ENCODE assay signal across 13 mouse cellular contexts in genomic region chr2:30589781-30590180, GRCm38 (mm10). TPM values are rescaled to one million over a fixed set of nuclear protein-coding genes. Genes with fewer than 3 reads are reported as not detected.
DNase-seq lines count a peak whose midpoint lies in the region; ATAC-seq and TF ChIP-seq lines count a peak whose summit lies in the region.
"Had no signal": no experiment of that assay in that cellular context is flagged by ENCODE, and none has a peak within 500 bp of the region (broad histone marks: within the 10 kb centered on the region; RNA-seq: fewer than 3 reads in every experiment).

No protein-coding gene starts in this region.

- H3K27me3 ChIP-seq in heart, embryonic 10.5 days (ENCODE audit: insufficient read depth, poor library complexity, severe bottlenecking) = no peaks in the 10 kb centered on the region; the same call in 1 of the 2 replicates
- H3K27me3 ChIP-seq in lung, embryonic 16.5 days (ENCODE audit: control insufficient read depth, insufficient read depth, low read depth, low read length) = no peaks in the 10 kb centered on the region
- no peaks in the 10 kb centered on the region for H3K27me3 ChIP-seq in intestine, embryonic 16.5 days (replicated peaks; ENCODE audit: control insufficient read depth, insufficient read depth, low read length)
- no peaks in the 10 kb centered on the region for H3K27me3 ChIP-seq in stomach, postnatal 0 days (ENCODE audit: control insufficient read depth, insufficient read depth, low read length)
- H3K27me3 ChIP-seq in forebrain, embryonic 12.5 days = no peaks in the 10 kb centered on the region
- H3K27me3 ChIP-seq: hindbrain, embryonic 15.5 days; Patski had no signal

- 76% methylated on average over 4 of the region's 4 CpGs for WGBS in heart, embryonic 10.5 days
- WGBS in lung, embryonic 16.5 days = 65% methylated on average over 4 of the region's 4 CpGs
- 75% methylated on average over 4 of the region's 4 CpGs for WGBS in intestine, embryonic 16.5 days
- WGBS in stomach, postnatal 0 days = 67% methylated on average over 4 of the region's 4 CpGs
- WGBS in forebrain, embryonic 12.5 days = 82% methylated on average over 4 of the region's 4 CpGs

- H3K4me1 ChIP-seq in heart, embryonic 10.5 days = peaks cover 67% of the 10 kb centered on the region
- H3K4me1 ChIP-seq in lung, embryonic 16.5 days (replicated peaks; ENCODE audit: control insufficient read depth, insufficient read depth, low read length) = peaks cover 40% of the 10 kb centered on the region
- peaks cover 36% of the 10 kb centered on the region for H3K4me1 ChIP-seq in intestine, embryonic 16.5 days (ENCODE audit: control insufficient read depth, insufficient read depth, low read length)
- H3K4me1 ChIP-seq in stomach, postnatal 0 days (replicated peaks; ENCODE audit: control insufficient read depth, insufficient read depth) = peaks cover 12% of the 10 kb centered on the region; the same call in 1 of the 2 replicates
- peaks cover 38% of the 10 kb centered on the region for H3K4me1 ChIP-seq in forebrain, embryonic 12.5 days

- no peaks in the 10 kb centered on the region for H3K9me3 ChIP-seq in heart, embryonic 10.5 days
- H3K9me3 ChIP-seq in lung, embryonic 16.5 days (ENCODE audit: control insufficient read depth, low read length) = no peaks in the 10 kb centered on the region
- H3K9me3 ChIP-seq in intestine, embryonic 16.5 days (ENCODE audit: control insufficient read depth, low read length) = no peaks in the 10 kb centered on the region
- no peaks in the 10 kb centered on the region for H3K9me3 ChIP-seq in stomach, postnatal 0 days (ENCODE audit: control insufficient read depth, low read length)
- no peaks in the 10 kb centered on the region for H3K9me3 ChIP-seq in forebrain, embryonic 12.5 days
- H3K9me3 ChIP-seq: hindbrain, embryonic 15.5 days; megakaryocyte, embryonic 14.5 days had no signal

- no peak for ATAC-seq in lung, embryonic 16.5 days (ENCODE audit: low read depth)
- ATAC-seq in intestine, embryonic 16.5 days = no peak
- no peak for ATAC-seq in stomach, postnatal 0 days (ENCODE audit: low FRiP score, low TSS enrichment)
- no peak for ATAC-seq in forebrain, embryonic 12.5 days (ENCODE audit: low FRiP score)
- ATAC-seq: activated CD4-positive, CD25-positive, alpha-beta regulatory T cell, adult 4 months; liver, postnatal 0 days; Patski had no signal

- H3K27ac ChIP-seq in heart, embryonic 10.5 days = peak overlapping the region; percentile 45; the same call in 1 of the 2 replicates
- peak overlapping the region; percentile 85 for H3K27ac ChIP-seq in lung, embryonic 16.5 days (ENCODE audit: low read length)
- peak overlapping the region; percentile 72 for H3K27ac ChIP-seq in intestine, embryonic 16.5 days (ENCODE audit: low read length)
- H3K27ac ChIP-seq in stomach, postnatal 0 days (replicated peaks) = peak overlapping the region; percentile 82
- H3K27ac ChIP-seq in forebrain, embryonic 12.5 days = no peak overlapping the region
- H3K27ac ChIP-seq: hindbrain, embryonic 15.5 days had no signal

- no peak for DNase-seq in heart, embryonic 10.5 days (ENCODE audit: low spot score)
- no peak for DNase-seq in heart, adult 8-10 months (ENCODE audit: low spot score)
- no peak for DNase-seq in lung, postnatal 4 days
- no peak for DNase-seq in stomach, postnatal 0 days (ENCODE audit: low spot score)
- DNase-seq: embryo, embryonic 11 days; liver, postnatal 0 days had no signal

- no peak for TF ChIP-seq EP300 in stomach, postnatal 0 days (optimal IDR thresholded peaks at IDR 0.05)

- TF ChIP-seq CTCF in stomach, postnatal 0 days (IDR thresholded peaks at IDR 0.05; ENCODE audit: low read depth) = no peak

- no peak overlapping the region; the same call in 1 of the 2 replicates for H3K9ac ChIP-seq in lung, embryonic 16.5 days (ENCODE audit: low read length)
- no peak overlapping the region for H3K9ac ChIP-seq in intestine, embryonic 16.5 days (ENCODE audit: low read depth, low read length)
- no peak overlapping the region for H3K9ac ChIP-seq in stomach, postnatal 0 days (ENCODE audit: low read length)
- H3K9ac ChIP-seq in forebrain, embryonic 12.5 days = no peak overlapping the region
- H3K9ac ChIP-seq: hindbrain, embryonic 15.5 days; liver, postnatal 0 days had no signal

- H3K36me3 ChIP-seq in heart, embryonic 10.5 days = no peaks in the 10 kb centered on the region
- no peaks in the 10 kb centered on the region for H3K36me3 ChIP-seq in lung, embryonic 16.5 days (ENCODE audit: control insufficient read depth, insufficient read depth, low read length)
- H3K36me3 ChIP-seq in intestine, embryonic 16.5 days (ENCODE audit: control insufficient read depth, insufficient read depth, low read length) = no peaks in the 10 kb centered on the region
- H3K36me3 ChIP-seq in stomach, postnatal 0 days (ENCODE audit: control insufficient read depth, insufficient read depth, low read length) = no peaks in the 10 kb centered on the region
- H3K36me3 ChIP-seq in forebrain, embryonic 12.5 days (replicated peaks) = no peaks in the 10 kb centered on the region
- H3K36me3 ChIP-seq: hindbrain, embryonic 15.5 days had no signal

- no peak overlapping the region for H3K4me3 ChIP-seq in heart, embryonic 10.5 days
- H3K4me3 ChIP-seq in lung, embryonic 16.5 days (ENCODE audit: low read length) = no peak overlapping the region
- H3K4me3 ChIP-seq in intestine, embryonic 16.5 days (ENCODE audit: low read length) = no peak overlapping the region
- no peak overlapping the region for H3K4me3 ChIP-seq in stomach, postnatal 0 days (ENCODE audit: low read depth, low read length)
- H3K4me3 ChIP-seq in forebrain, embryonic 12.5 days (replicated peaks) = no peak overlapping the region
- H3K4me3 ChIP-seq: hindbrain, embryonic 15.5 days; megakaryocyte, embryonic 14.5 days had no signal

- H3K4me2 ChIP-seq in lung, embryonic 16.5 days (ENCODE audit: low read depth, low read length) = no peak overlapping the region
- H3K4me2 ChIP-seq in intestine, embryonic 16.5 days (ENCODE audit: low read depth, low read length) = no peak overlapping the region
- H3K4me2 ChIP-seq in stomach, postnatal 0 days (replicated peaks; ENCODE audit: low read depth) = no peak overlapping the region
- H3K4me2 ChIP-seq in forebrain, embryonic 12.5 days = no peak overlapping the region
- H3K4me2 ChIP-seq: hindbrain, embryonic 15.5 days had no signal

RNA-seq across cellular contexts. Expression of gene Cstad, which starts 5.1 kb away (rescaled TPM):
- 1.2 and 1.4 TPM in 2 replicates for polyA plus RNA-seq in heart, embryonic 10.5 days (2016; fragmentation: Nextera tagmentation; extraction: Ambion mirVana)
- 1 to 10 TPM in 3 of 4 experiments, under 1 TPM in 1; 0.69 to 2.3 (median 1.5) TPM for total RNA-seq in heart, adult 8-10 months (2022)
- 0.69 and 1.6 TPM in 2 replicates for polyA plus RNA-seq in lung, embryonic 16.5 days (2015; fragmentation: Nextera tagmentation; extraction: Ambion mirVana)
- 0.58 and 0.99 TPM in 2 replicates for polyA plus RNA-seq in intestine, embryonic 16.5 days (2015; fragmentation: Nextera tagmentation; extraction: Ambion mirVana)
- 0.57 and 0.63 TPM in 2 replicates for polyA plus RNA-seq in stomach, postnatal 0 days (2015; fragmentation: Nextera tagmentation; extraction: Ambion mirVana)
- 0.47 and 0.67 TPM in 2 replicates for polyA plus RNA-seq in forebrain, embryonic 12.5 days (2016; fragmentation: Nextera tagmentation; extraction: Ambion mirVana)
